11 mouse cellular contexts compared by ENCODE assay signal in genomic region chr15:77931689-77932016, GRCm38 (mm10). TPM values are rescaled to one million over a fixed set of nuclear protein-coding genes. Genes with fewer than 3 reads are reported as not detected.
DNase-seq lines count a peak whose midpoint lies in the region; ATAC-seq lines count a peak whose summit lies in the region.
"Had no signal": no experiment of that assay in that cellular context is flagged by ENCODE, and none has a peak within 500 bp of the region (broad histone marks: within the 10 kb centered on the region; RNA-seq: fewer than 3 reads in every experiment).

No protein-coding gene starts in this region.

- DNase-seq in heart, adult 8-10 months (ENCODE audit: low spot score): no peak
- peak; percentile 64 for DNase-seq in MEL-GATA-1-ER (ENCODE audit: extremely low read depth, low read depth)
- DNase-seq in skeletal muscle tissue, adult 2 months (ENCODE audit: low read depth, low spot score): peak; percentile 67
- no peak for DNase-seq in hindbrain, embryonic 14.5 days (ENCODE audit: low spot score)
- DNase-seq in urinary bladder, adult 18-20 months (ENCODE audit: low spot score in 2 of 2): no peak
- DNase-seq in adrenal gland, adult 18-20 months (ENCODE audit: low spot score in 2 of 2): no peak
- DNase-seq: cerebellum, postnatal 36 days; lung, adult 18-20 months had no signal

- H3K9me3 ChIP-seq in heart, embryonic 13.5 days: no peaks in the 10 kb centered on the region
- H3K9me3 ChIP-seq in hindbrain, embryonic 14.5 days (ENCODE audit: control insufficient read depth, low read length): no peaks in the 10 kb centered on the region
- H3K9me3 ChIP-seq: midbrain, embryonic 15.5 days had no signal

- H3K4me3 ChIP-seq in heart, embryonic 13.5 days: no peak overlapping the region
- no peak overlapping the region for H3K4me3 ChIP-seq in hindbrain, embryonic 14.5 days (replicated peaks; ENCODE audit: low read length)
- H3K4me3 ChIP-seq: midbrain, embryonic 15.5 days had no signal

- H3K4me2 ChIP-seq in heart, embryonic 13.5 days: no peak overlapping the region
- H3K4me2 ChIP-seq in hindbrain, embryonic 14.5 days (replicated peaks): no peak overlapping the region
- H3K4me2 ChIP-seq: midbrain, embryonic 15.5 days had no signal

- H3K4me1 ChIP-seq in heart, embryonic 13.5 days: peaks cover 36% of the 10 kb centered on the region
- peaks cover 22% of the 10 kb centered on the region for H3K4me1 ChIP-seq in hindbrain, embryonic 14.5 days (replicated peaks; ENCODE audit: control insufficient read depth, insufficient read depth, low read length)

- no peak for ATAC-seq in heart, embryonic 13.5 days (ENCODE audit: extremely low read depth, insufficient number of reproducible peaks, low FRiP score, low TSS enrichment)
- peak; percentile 40 for ATAC-seq in granulocyte monocyte progenitor cell, adult 5-6 weeks (replicated peaks; ENCODE audit: poor library complexity, severe bottlenecking)
- ATAC-seq in hindbrain, embryonic 14.5 days (ENCODE audit: low FRiP score): no peak
- ATAC-seq: midbrain, embryonic 15.5 days had no signal

- 46% methylated on average over 6 of the region's 6 CpGs for WGBS in heart, embryonic 13.5 days
- WGBS in hindbrain, embryonic 14.5 days: 75% methylated on average over 6 of the region's 6 CpGs

- H3K36me3 ChIP-seq in heart, embryonic 13.5 days: peaks cover 10% of the 10 kb centered on the region
- H3K36me3 ChIP-seq in hindbrain, embryonic 14.5 days (replicated peaks; ENCODE audit: control insufficient read depth, insufficient read depth): peaks cover 7% of the 10 kb centered on the region
- H3K36me3 ChIP-seq: midbrain, embryonic 15.5 days had no signal

- peaks cover 13% of the 10 kb centered on the region; the same call in 1 of the 2 replicates for H3K27me3 ChIP-seq in heart, embryonic 13.5 days (replicated peaks)
- no peaks in the 10 kb centered on the region for H3K27me3 ChIP-seq in hindbrain, embryonic 14.5 days (ENCODE audit: control insufficient read depth, insufficient read depth, low read length)
- H3K27me3 ChIP-seq: midbrain, embryonic 15.5 days had no signal

- H3K27ac ChIP-seq in heart, embryonic 13.5 days (replicated peaks): no peak overlapping the region
- H3K27ac ChIP-seq in hindbrain, embryonic 14.5 days: no peak overlapping the region
- H3K27ac ChIP-seq: midbrain, embryonic 15.5 days had no signal

- peak overlapping the region; percentile 1; the same call in 1 of the 2 replicates for H3K9ac ChIP-seq in heart, embryonic 13.5 days
- H3K9ac ChIP-seq in hindbrain, embryonic 14.5 days: no peak overlapping the region
- H3K9ac ChIP-seq: midbrain, embryonic 15.5 days had no signal

RNA-seq across cellular contexts. Expression of gene Txn2, which starts 2.8 kb away (rescaled TPM):
- polyA plus RNA-seq in heart, embryonic 13.5 days (2015; fragmentation: Nextera tagmentation; extraction: Ambion mirVana): 248 and 278 TPM in 2 replicates
- total RNA-seq in heart, adult 8-10 months (2022): 100 to 1,000 TPM; 303 to 339 (median 309) TPM
- total RNA-seq in granulocyte monocyte progenitor cell, adult 5-6 weeks (2014; fragmentation: Nextera tagmentation): 214 and 226 TPM in 2 replicates
- total RNA-seq in granulocyte monocyte progenitor cell, adult 5-6 weeks (2017): 65.7 and 89.0 TPM in 2 replicates
- 207 and 216 TPM in 2 replicates for polyA plus RNA-seq in hindbrain, embryonic 14.5 days (2014; fragmentation: Nextera tagmentation; extraction: Ambion mirVana)
- 100 to 1,000 TPM; 544 to 611 TPM for total RNA-seq in adrenal gland, adult 18-20 months (2021)

RNA-seq across cellular contexts. Expression of gene Foxred2, which starts 24.9 kb away (rescaled TPM):
- 1.0 and 1.1 TPM in 2 replicates for polyA plus RNA-seq in heart, embryonic 13.5 days (2015; fragmentation: Nextera tagmentation; extraction: Ambion mirVana)
- total RNA-seq in heart, adult 8-10 months (2022): under 1 TPM; 0.27 to 0.53 (median 0.39) TPM
- total RNA-seq in granulocyte monocyte progenitor cell, adult 5-6 weeks (2014; fragmentation: Nextera tagmentation): 10.1 and 18.2 TPM in 2 replicates
- 16.0 and 18.5 TPM in 2 replicates for total RNA-seq in granulocyte monocyte progenitor cell, adult 5-6 weeks (2017)
- polyA plus RNA-seq in hindbrain, embryonic 14.5 days (2014; fragmentation: Nextera tagmentation; extraction: Ambion mirVana): 10.7 and 10.8 TPM in 2 replicates
- total RNA-seq in adrenal gland, adult 18-20 months (2021): 1 to 10 TPM; 2.8 to 3.5 TPM

RNA-seq across cellular contexts. Expression of gene Eif3d, which starts 39.0 kb away (rescaled TPM):
- 134 and 143 TPM in 2 replicates for polyA plus RNA-seq in heart, embryonic 13.5 days (2015; fragmentation: Nextera tagmentation; extraction: Ambion mirVana)
- total RNA-seq in heart, adult 8-10 months (2022): 10 to 100 TPM; 56.3 to 67.2 (median 63.3) TPM
- 190 and 212 TPM in 2 replicates for total RNA-seq in granulocyte monocyte progenitor cell, adult 5-6 weeks (2014; fragmentation: Nextera tagmentation)
- total RNA-seq in granulocyte monocyte progenitor cell, adult 5-6 weeks (2017): 219 and 227 TPM in 2 replicates
- 167 and 177 TPM in 2 replicates for polyA plus RNA-seq in hindbrain, embryonic 14.5 days (2014; fragmentation: Nextera tagmentation; extraction: Ambion mirVana)
- 100 to 1,000 TPM; 149 to 156 TPM for total RNA-seq in adrenal gland, adult 18-20 months (2021)

Comparison
In these comparisons a context has a peak if more than half of its experiments do, and no peak if none do; other contexts are left out.
1. DNase-seq: peak in MEL-GATA-1-ER (single experiment) and skeletal muscle tissue, adult 2 months (single experiment); none in heart, adult 8-10 months (single experiment), hindbrain, embryonic 14.5 days (single experiment), urinary bladder, adult 18-20 months (0 of 2) and adrenal gland, adult 18-20 months (0 of 2).